Mouse (Mus musculus): ENCODE results near the gene Ephb3. TPM values are rescaled to one million over a fixed set of nuclear protein-coding genes. Genes with fewer than 3 reads are reported as not detected.

Gene Ephb3
- polyA plus RNA-seq, 1 experiment from 2014 or later = 14.0 TPM

DNA sequence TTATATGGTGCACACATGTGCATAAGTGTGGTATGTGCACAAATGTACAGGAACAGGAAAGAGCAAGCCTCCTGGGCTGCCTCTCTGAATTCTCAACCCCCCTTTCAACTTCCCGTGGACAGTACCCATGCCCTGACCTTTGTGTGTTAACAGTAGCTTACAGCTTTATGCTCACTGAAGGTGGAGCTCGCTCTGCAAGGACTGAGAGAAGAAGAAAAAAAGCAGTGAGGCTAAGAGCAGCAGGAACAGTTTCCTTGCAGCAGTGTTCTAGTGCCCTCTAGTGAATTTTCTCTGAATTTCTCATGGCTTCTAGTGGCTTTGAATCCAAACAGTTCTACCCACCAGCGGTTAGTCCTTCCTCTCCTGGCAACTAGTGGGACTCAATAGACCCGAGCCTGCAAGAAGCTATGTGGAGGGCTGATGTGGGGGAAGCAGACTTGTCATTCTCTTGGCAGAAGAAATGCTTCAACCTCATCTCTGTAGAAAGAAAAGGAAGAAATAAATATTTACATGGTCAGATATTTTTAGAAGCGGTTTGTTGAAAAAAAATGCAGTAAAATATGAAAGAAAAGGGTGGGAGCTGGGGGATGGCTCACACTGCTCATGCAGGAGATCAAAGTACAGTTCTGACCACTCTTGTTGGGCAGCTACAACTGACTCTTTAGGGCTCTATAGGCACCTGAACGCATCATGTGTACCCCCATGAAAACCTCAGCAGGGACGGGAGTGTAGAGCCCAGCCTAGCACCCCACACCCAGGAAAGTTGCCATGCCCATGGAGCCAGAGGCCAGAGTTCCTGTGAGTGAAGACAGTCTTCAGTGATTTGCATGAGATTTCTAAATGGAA lies 11.8 kb upstream of the Ephb3 start:
- Histone ChIP-seq H3K4me2 (no peak overlapping the region), H3K27me3 (replicated peaks) (no peaks in the 10 kb centered on the region), H3K4me1 (peaks cover 3% of the 10 kb centered on the region; the same call in 1 of the 2 replicates), H3K27ac (0 out of 2 replicates have a peak overlapping the region, but pooled peaks have one; percentile 12), H3K36me3 (replicated peaks) (no peaks in the 10 kb centered on the region), H3K4me3 (no peak overlapping the region), H3K9ac (no peak overlapping the region), H3K9me3 (no peaks in the 10 kb centered on the region)
- 39% methylated on average over 7 of the region's 7 CpGs for WGBS
- peak; percentile 82 for ATAC-seq (replicated peaks)

DNA sequence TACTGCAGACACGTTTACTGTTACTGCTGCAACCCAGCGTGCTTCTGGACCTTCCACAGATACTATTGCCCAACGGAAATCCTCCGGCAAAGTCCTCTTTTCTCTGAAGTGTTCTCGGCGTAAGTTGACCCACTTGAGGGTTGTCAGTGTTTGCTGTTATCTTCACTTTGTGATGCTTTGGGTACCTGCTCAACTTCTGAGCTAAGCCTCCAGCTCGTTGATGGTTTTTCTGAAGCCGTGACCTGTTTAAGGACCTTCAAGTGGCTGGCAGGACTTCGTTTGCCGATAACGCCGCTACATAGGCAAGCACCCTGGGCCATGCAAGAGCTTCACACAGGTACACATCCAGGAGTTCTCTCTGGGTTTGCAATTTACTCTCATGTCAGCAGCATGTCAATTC lies 10.4 kb upstream of the Ephb3 start:
- WGBS = 85% methylated on average over 12 of the region's 12 CpGs
- H3K4me2 ChIP-seq = no peak overlapping the region
- H3K36me3 ChIP-seq (replicated peaks) = no peaks in the 10 kb centered on the region
- no peak overlapping the region for H3K27ac ChIP-seq
- peaks cover 3% of the 10 kb centered on the region; the same call in 1 of the 2 replicates for H3K4me1 ChIP-seq
- no peak overlapping the region for H3K4me3 ChIP-seq
- ATAC-seq (replicated peaks) = no peak
- H3K9ac ChIP-seq = no peak overlapping the region
- H3K27me3 ChIP-seq (replicated peaks) = no peaks in the 10 kb centered on the region
- H3K9me3 ChIP-seq = no peaks in the 10 kb centered on the region

DNA sequence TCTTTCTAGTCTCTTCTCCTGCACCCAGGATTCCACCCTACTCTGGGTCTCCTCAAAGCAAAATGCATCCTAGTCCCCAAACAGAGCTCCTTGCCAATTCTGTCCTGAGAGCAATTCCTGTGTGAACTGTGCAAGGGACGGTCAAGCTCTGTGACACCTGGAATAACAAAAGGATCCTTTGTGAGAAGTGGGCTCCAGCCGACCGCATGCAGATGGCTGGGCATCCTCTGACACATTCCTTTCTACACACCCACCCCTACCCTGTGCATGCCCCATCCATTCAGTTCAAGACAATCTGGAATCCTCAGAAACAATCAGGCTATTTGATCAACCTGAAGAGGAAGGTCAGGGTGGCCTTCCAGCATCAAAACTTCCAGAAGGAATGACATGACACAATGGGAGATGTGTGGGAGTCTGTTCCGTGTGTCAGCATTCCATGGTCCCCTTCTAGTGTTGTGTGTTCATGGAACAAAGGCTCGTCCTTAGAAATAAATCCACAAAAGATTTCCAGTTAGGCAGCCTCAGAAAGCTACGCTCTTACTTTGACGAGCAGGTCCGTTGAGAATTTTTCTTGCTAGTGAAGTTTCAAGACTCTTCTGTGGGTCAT lies 9.2 kb upstream of the Ephb3 start:
- Histone ChIP-seq H3K36me3 (replicated peaks) (no peaks in the 10 kb centered on the region), H3K4me3 (no peak overlapping the region), H3K9ac (no peak overlapping the region), H3K27me3 (replicated peaks) (no peaks in the 10 kb centered on the region), H3K9me3 (no peaks in the 10 kb centered on the region), H3K27ac (no peak overlapping the region), H3K4me2 (no peak overlapping the region), H3K4me1 (peaks cover 3% of the 10 kb centered on the region; the same call in 1 of the 2 replicates)
- ATAC-seq (replicated peaks) = no peak
- WGBS = 64% methylated on average over 8 of the region's 8 CpGs

DNA sequence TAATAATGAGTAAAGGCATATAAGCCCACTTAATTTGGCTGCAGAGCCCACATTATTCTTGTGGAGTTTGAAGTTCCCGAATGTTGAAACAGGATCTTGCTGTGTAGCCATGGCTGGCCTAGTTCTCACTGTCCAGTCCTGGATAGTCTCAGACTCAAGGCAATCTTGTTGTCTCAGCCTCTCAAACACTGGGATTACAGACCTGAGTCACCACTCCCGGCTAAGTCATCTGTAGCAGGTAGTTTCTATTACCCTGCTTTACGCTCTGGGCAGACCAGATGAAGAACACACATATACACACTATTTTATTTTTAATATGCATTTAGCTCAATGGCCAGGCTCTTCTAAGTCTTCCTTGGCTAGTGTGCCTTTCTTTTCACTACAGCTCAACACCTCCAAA lies 8.0 kb upstream of the Ephb3 start:
- H3K9me3 ChIP-seq = no peaks in the 10 kb centered on the region
- 89% methylated on average over 3 of the region's 3 CpGs for WGBS

DNA sequence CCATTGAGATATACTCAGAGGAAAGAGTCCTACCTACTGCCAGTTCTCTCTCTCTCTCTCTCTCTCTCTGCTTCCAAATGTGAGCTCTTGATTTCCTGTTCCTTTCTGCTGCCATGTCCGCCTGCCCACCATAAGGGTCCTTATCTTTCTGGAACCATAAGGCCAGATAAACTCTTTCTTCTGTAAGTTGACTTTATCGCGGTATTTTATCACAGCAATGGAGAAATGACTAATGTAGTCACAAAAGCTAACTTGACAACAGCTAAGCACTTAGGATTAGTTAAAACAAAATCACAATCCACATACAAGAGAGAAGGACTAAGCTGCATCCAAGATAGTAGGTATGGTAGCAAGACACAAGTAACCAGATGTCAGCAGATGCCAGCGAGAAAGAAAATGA lies 7.0 kb upstream of the Ephb3 start:
- Histone ChIP-seq H3K4me1 (no peaks in the 10 kb centered on the region), H3K4me3 (no peak overlapping the region), H3K27ac (no peak overlapping the region), H3K9me3 (no peaks in the 10 kb centered on the region), H3K36me3 (replicated peaks) (no peaks in the 10 kb centered on the region), H3K27me3 (replicated peaks) (no peaks in the 10 kb centered on the region), H3K4me2 (no peak overlapping the region), H3K9ac (no peak overlapping the region)
- 99% methylated on average over 4 of the region's 4 CpGs for WGBS
- ATAC-seq (replicated peaks) = no peak

More for the DNA sequence above, 8.0 kb upstream of the Ephb3 start:
- Histone ChIP-seq H3K27ac (no peak overlapping the region), H3K27me3 (replicated peaks) (no peaks in the 10 kb centered on the region), H3K4me3 (no peak overlapping the region), H3K4me1 (peaks cover 3% of the 10 kb centered on the region; the same call in 1 of the 2 replicates), H3K4me2 (no peak overlapping the region), H3K9ac (no peak overlapping the region), H3K36me3 (replicated peaks) (no peaks in the 10 kb centered on the region)
- no peak for ATAC-seq (replicated peaks)

DNA sequence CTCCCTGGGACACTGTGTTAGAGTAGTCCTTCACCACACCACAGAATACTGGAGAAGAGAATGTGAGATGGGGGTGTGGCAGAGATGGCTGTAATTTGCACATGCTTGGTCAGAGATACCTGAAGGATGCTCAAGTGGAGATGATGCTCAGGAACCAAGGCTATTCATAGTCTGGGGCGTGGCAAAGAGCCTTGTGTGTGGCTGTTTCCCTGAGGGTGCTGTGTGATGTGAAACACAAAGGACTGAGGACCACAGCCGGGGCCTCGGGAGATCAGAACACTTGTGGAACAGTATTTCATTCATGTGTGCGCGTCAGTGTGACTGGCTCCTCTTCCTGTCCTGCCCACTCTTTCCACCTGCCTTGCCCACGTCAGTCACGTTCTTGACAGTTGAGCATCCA lies 6.5 kb upstream of the Ephb3 start:
- 84% methylated on average over 7 of the region's 7 CpGs for WGBS
- H3K4me2 ChIP-seq = no peak overlapping the region
- no peak for ATAC-seq (replicated peaks)
- H3K27me3 ChIP-seq (replicated peaks) = 0 out of 2 replicates have a peak, but pooled peaks cover 4% of the 10 kb centered on the region
- H3K27ac ChIP-seq = no peak overlapping the region
- no peaks in the 10 kb centered on the region for H3K9me3 ChIP-seq
- H3K4me3 ChIP-seq = no peak overlapping the region
- no peaks in the 10 kb centered on the region for H3K4me1 ChIP-seq
- H3K9ac ChIP-seq = no peak overlapping the region
- H3K36me3 ChIP-seq (replicated peaks) = no peaks in the 10 kb centered on the region

DNA sequence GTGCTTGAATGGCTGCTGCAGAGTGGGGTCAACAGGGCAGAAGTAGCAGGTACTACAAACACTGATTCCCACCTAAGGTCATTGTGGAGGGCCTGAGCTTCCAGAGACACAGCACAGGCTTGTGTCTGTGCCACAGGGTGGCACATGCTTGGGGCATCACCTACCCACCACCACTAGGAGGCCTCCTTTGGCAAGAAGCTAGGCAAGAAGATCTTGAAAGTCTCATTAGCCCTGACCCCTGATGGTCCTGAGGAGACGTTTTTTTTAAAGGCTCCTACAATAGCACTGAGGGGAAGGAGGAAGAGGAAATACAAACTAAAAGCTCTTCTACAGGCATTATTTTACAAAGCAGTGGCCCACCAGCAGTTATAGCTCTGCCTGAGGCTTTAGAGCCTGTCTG lies 6.0 kb upstream of the Ephb3 start:
- Histone ChIP-seq H3K4me3 (no peak overlapping the region), H3K27ac (no peak overlapping the region), H3K9ac (no peak overlapping the region), H3K4me1 (no peaks in the 10 kb centered on the region), H3K36me3 (replicated peaks) (no peaks in the 10 kb centered on the region), H3K9me3 (no peaks in the 10 kb centered on the region), H3K4me2 (no peak overlapping the region), H3K27me3 (replicated peaks) (0 out of 2 replicates have a peak, but pooled peaks cover 6% of the 10 kb centered on the region)
- ATAC-seq (replicated peaks) = no peak
- WGBS = 4% methylated on average over 1 of the region's 1 CpGs

DNA sequence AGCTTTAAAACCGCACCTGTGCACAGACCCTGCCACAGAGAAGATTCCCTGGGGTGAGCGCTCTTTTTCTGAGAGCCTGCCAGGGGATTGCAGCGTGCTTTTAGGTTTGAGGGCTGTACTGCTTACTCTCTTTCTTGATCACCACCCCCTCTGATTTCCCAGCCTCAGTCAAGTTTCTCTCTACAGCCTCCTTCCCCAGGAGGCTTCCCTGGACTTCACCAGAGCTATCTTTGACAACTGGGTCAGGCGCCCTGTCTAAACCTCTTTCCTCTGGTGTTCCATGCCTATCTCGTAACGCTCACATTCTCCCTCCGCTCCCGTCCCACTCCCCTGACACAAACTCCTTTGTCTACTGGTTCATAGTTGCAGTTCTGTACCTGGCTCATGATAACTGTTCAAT lies 5.1 kb upstream of the Ephb3 start:
- 61% methylated on average over 8 of the region's 8 CpGs for WGBS
- no peaks in the 10 kb centered on the region for H3K9me3 ChIP-seq
- no peaks in the 10 kb centered on the region for H3K4me1 ChIP-seq
- H3K36me3 ChIP-seq (replicated peaks) = no peaks in the 10 kb centered on the region
- no peak overlapping the region for H3K27ac ChIP-seq
- ATAC-seq (replicated peaks) = no peak
- no peak overlapping the region for H3K4me3 ChIP-seq
- H3K27me3 ChIP-seq (replicated peaks) = 0 out of 2 replicates have a peak, but pooled peaks cover 6% of the 10 kb centered on the region
- no peak overlapping the region for H3K4me2 ChIP-seq
- H3K9ac ChIP-seq = no peak overlapping the region

DNA sequence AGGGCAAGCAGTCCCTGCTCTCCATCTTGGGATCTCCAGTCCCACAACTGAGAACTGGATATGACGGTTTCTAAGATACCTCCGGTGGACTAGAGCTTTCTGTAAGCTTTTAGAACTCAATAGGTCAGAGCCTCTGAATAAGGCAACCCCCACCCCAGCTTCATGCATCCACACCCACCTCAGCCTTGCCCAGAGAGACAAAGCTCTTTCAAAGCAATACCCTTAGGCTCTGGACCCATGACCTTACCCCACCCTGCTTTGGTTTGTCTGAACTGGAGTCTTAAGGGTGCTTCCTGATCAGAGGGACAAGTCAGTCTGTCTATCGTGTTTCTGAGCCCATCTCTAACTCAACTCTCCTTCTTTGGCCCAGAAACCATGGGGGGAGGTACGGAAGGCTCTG lies 1.8 kb upstream of the Ephb3 start:
- Histone ChIP-seq H3K4me3 (no peak overlapping the region), H3K27me3 (replicated peaks) (0 out of 2 replicates have a peak, but pooled peaks cover 6% of the 10 kb centered on the region), H3K36me3 (replicated peaks) (no peaks in the 10 kb centered on the region), H3K9ac (no peak overlapping the region), H3K4me1 (peaks cover 24% of the 10 kb centered on the region), H3K4me2 (no peak overlapping the region), H3K9me3 (no peaks in the 10 kb centered on the region), H3K27ac (no peak overlapping the region)
- no peak for ATAC-seq (replicated peaks)
- WGBS = 86% methylated on average over 4 of the region's 4 CpGs

DNA sequence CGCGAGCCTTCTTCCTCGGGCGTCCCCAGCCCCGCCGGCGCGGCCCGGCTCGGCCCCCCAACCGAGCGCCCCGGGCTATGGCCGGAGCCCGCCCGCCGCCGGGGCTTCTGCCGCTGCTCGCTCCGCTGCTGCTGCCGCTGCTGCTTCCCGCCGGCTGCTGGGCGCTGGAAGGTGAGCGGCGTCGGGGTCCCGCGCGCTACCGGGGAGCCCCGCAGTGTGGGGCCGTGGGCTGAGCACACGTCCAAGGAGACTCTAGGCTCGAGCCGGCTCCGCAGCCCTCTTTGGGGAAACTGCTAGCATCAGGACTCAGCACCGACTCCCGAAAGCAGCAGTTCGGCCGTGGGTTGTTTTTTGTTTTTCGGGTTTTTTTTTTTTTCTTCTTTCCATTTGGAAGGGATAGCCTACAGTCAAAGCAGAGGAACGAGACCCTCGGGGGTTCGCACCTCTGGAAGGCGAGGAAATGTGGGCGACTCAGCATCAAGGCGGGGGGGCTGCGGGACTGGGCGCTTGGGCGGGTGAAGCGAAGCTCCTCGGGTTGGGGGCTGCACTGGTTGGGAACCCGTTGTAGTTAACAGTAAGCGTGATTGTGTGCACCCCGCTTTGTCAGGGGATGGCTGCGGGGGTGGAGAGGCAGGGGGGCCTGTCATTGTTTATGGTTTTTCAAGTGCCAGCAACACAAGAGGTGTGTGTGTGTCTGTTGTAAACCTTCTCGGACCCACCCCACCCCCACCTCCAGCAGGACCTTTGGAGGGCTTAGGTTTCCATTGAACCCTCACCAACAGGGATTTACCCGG lies 735 bp downstream of the Ephb3 start:
- peak overlapping the region; percentile 84 for H3K9ac ChIP-seq
- H3K27ac ChIP-seq = peak overlapping the region; percentile 76
- no peaks in the 10 kb centered on the region for H3K9me3 ChIP-seq
- WGBS = under 1% methylated on average over 58 of the region's 60 CpGs
- peak; percentile 21 for ATAC-seq (replicated peaks)
- peak overlapping the region; percentile 83 for H3K4me3 ChIP-seq
- peak overlapping the region; percentile 65 for H3K4me2 ChIP-seq
- H3K4me1 ChIP-seq = peaks cover 36% of the 10 kb centered on the region
- 0 out of 2 replicates have a peak, but pooled peaks cover 6% of the 10 kb centered on the region for H3K27me3 ChIP-seq (replicated peaks)
- no peaks in the 10 kb centered on the region for H3K36me3 ChIP-seq (replicated peaks)

DNA sequence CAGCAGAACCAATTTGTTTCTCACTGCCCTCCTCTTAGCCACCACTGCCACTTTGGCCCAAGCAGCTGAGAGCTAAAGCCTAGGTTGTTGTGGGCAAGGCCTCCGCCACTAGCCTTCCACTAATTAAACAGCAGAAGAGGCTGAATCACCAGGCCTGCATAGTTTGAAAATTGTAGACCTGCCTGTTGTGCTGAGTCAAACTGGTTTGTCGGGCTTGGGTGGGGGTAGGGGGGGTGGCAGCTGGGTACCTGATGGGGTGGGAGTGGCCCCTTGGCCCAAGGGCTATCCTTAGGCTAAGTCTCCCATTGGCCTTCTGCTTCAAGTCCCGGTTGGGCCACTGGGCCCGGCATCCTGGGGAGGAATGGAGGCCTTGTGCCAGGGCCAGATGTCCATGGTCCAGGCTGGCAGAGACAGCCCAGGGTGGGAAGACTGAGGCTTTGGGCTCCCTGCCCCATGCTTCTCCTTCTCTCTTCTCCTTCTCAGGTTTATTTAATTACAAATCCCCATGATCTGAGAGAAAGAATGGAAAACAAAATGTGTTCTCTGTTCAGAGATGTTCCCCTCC lies 3.5 kb downstream of the Ephb3 start:
- peak overlapping the region; percentile 65 for H3K4me2 ChIP-seq
- H3K4me3 ChIP-seq = no peak overlapping the region
- no peak overlapping the region for H3K27ac ChIP-seq
- no peaks in the 10 kb centered on the region for H3K9me3 ChIP-seq
- H3K27me3 ChIP-seq (replicated peaks) = 0 out of 2 replicates have a peak, but pooled peaks cover 1% of the 10 kb centered on the region
- no peaks in the 10 kb centered on the region for H3K36me3 ChIP-seq (replicated peaks)
- ATAC-seq (replicated peaks) = no peak
- H3K9ac ChIP-seq = no peak overlapping the region
- peaks cover 57% of the 10 kb centered on the region for H3K4me1 ChIP-seq
- WGBS = 67% methylated on average over 4 of the region's 4 CpGs

DNA sequence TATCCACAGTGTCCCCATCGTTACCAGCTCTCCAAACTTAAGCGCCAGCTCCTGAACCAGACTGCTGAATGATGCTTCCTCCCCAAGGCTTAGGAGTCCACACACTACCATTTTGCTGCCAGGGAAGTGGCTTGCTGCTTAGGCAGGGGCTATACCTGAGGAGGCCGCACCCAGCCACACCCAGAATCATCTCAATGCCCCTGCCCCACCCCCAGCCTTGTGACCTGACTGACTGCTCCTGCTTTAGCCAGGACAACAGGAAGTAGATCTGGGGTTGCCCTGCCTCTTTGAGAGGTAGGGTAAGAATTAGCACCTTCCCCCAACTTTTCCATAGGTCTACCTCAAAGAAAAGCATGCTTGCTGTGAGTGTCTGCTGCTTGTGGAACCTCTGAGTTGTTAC lies 4.7 kb downstream of the Ephb3 start:
- Histone ChIP-seq H3K27ac (no peak overlapping the region), H3K4me1 (peaks cover 57% of the 10 kb centered on the region)

More for the DNA sequence above, 4.7 kb downstream of the Ephb3 start:
- H3K27me3 ChIP-seq (replicated peaks) = no peaks in the 10 kb centered on the region
- H3K9me3 ChIP-seq = no peaks in the 10 kb centered on the region
- H3K36me3 ChIP-seq (replicated peaks) = no peaks in the 10 kb centered on the region
- 96% methylated on average over 3 of the region's 3 CpGs for WGBS
- H3K9ac ChIP-seq = no peak overlapping the region
- H3K4me2 ChIP-seq = no peak overlapping the region
- ATAC-seq (replicated peaks) = no peak
- no peak overlapping the region for H3K4me3 ChIP-seq

Data from midbrain, embryonic 15.5 days (tissue).